Mouse (Mus musculus) heart, adult 18-20 months (tissue): ENCODE data around the gene Pygm. TPM values are rescaled to one million over a fixed set of nuclear protein-coding genes. Genes with fewer than 3 reads are reported as not detected.

Experiments
- DNase-seq, 2 experiments: peaks; one replicate each; pipeline ENCODE4 v3.0.0; 2021 to 2022; ENCODE audit warnings: mixed read lengths in 1 of 2
- microRNA-seq, 2 experiments: library from miRNA; unstranded; fragments of <30 nt; microRNA quantifications; one replicate each; pipeline ENCODE4 v1.2.0; 2022
- total RNA-seq, 2 experiments: library from RNA; stranded (reverse); gene quantifications; 2 replicates each; pipeline ENCODE4 v1.2.3; 2021

Gene Pygm
- total RNA-seq, 2 experiments from 2014 or later, result 1,224 to 1,269 TPM

- DNase-seq, result no peak
Observed at GRCm38 (mm10) chr19:6443016-6443415, 58.8 kb downstream of the Pygm start.

- no peak for DNase-seq
Observed at GRCm38 (mm10) chr19:6445761-6446423, 61.7 kb downstream of the Pygm start.

DNA sequence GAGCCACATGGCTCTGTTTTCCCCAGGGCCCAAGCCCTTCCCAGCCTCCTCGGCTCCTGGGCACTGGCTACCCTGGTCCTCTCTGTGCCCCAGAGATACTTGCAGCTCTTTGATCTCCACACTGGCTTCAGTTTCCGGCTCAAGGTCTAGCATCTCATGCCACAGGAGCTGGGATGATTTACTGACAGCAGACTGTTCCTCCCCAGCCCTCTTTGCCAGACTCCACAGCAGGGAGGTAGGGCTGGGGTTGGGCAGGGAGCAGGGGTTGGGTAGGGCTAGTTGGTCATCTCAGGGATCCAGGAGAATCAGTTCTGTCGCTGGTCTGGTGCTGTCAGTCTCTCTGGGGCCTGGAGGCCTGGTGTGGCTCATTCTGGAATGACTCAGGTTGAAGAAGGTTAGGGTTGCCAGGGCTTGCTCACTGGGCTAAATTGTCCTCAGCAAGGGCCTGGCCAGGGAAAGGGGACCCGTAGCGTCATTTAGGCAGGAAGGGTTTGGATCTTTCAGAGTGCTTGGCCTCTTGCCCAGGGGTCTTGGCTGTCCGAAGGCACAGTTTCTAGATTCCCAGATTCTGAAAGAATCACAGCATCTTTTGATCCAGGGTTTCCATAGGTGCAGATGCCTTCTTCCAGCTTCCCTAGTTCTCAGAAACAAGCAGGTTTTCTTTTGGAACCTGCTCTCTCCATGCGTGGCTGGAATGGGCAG lies 62.7 kb downstream of the Pygm start:
- DNase-seq, result no peak

Small RNA genes within 50 kb of the gene (microRNA-seq; reads per million reads assigned to microRNA genes)
- 0.76 to 1.1 reads per million in 2 experiments for gene Mir6989

Other genes starting within 250 kb of the Pygm start
- gene Batf2, start 243.4 kb upstream of the Pygm start, total RNA-seq, result 1 to 10 TPM in 1 of 2 experiments, under 1 TPM in 1; 0.54 to 2.7 TPM
- gene Arl2, start 242.9 kb upstream of the Pygm start, total RNA-seq, result 10 to 100 TPM; 66.4 to 72.1 TPM
- not detected for gene Majin, start 200.0 kb upstream of the Pygm start, total RNA-seq
- gene Gpha2, start 158.0 kb upstream of the Pygm start, total RNA-seq, result not detected
- 10 to 100 TPM; 32.2 to 32.5 TPM for gene Ppp2r5b, start 148.5 kb upstream of the Pygm start, total RNA-seq
- 10 to 100 TPM; 21.5 to 22.1 TPM for gene Atg2a, start 142.7 kb upstream of the Pygm start, total RNA-seq
- 100 to 1,000 TPM; 101 to 107 TPM for gene Ehd1, start 107.7 kb upstream of the Pygm start, total RNA-seq
- gene Cdc42bpg, start 77.9 kb upstream of the Pygm start, total RNA-seq, result 10 to 100 TPM; 13.8 TPM
- gene Men1, start 49.4 kb upstream of the Pygm start, total RNA-seq, result 10 to 100 TPM; 13.3 to 14.0 TPM
- gene Map4k2, start 43.3 kb upstream of the Pygm start, total RNA-seq, result 10 to 100 TPM; 30.7 to 43.0 TPM
- gene Sf1, start 20.7 kb upstream of the Pygm start, total RNA-seq, result 10 to 100 TPM; 66.5 to 94.7 TPM
- gene Rasgrp2, start 14.9 kb downstream of the Pygm start, total RNA-seq, result 10 to 100 TPM; 37.7 to 53.4 TPM
- 1 to 10 TPM; 4.3 to 4.8 TPM for gene Nrxn2, start 34.3 kb downstream of the Pygm start, total RNA-seq
- gene Slc22a12, start 158.6 kb downstream of the Pygm start, total RNA-seq, result under 1 TPM in 1 of 2 experiments, not detected in 1; 0.22 TPM